Comparison of ENCODE assay signal across 20 mouse cellular contexts in genomic region chr5:141823823-141824330, GRCm38 (mm10).
"Had no signal": no experiment of that assay in that cellular context is flagged by ENCODE, and none has a peak within 500 bp of the region (broad histone marks: within the 10 kb centered on the region; RNA-seq: fewer than 3 reads in every experiment).

No protein-coding gene starts in this region.

- H3K27ac ChIP-seq: kidney, postnatal 0 days; layer of hippocampus, adult 2 months; limb, embryonic 13.5 days; liver, embryonic 13.5 days; lung, embryonic 15.5 days; midbrain, embryonic 13.5 days; stomach, postnatal 0 days had no signal

- H3K36me3 ChIP-seq: limb, embryonic 13.5 days; liver, embryonic 13.5 days; lung, embryonic 15.5 days; midbrain, embryonic 13.5 days had no signal

- H3K4me1 ChIP-seq: liver, embryonic 13.5 days; lung, embryonic 15.5 days; megakaryocyte, embryonic 14.5 days had no signal

- H3K4me2 ChIP-seq: limb, embryonic 13.5 days; liver, embryonic 13.5 days; lung, embryonic 15.5 days; midbrain, embryonic 13.5 days had no signal

- H3K27me3 ChIP-seq: limb, embryonic 13.5 days; liver, embryonic 13.5 days; lung, embryonic 15.5 days; megakaryocyte, embryonic 14.5 days; midbrain, embryonic 13.5 days had no signal

- H3K4me3 ChIP-seq: layer of hippocampus, adult 2 months; limb, embryonic 13.5 days; liver, embryonic 13.5 days; lung, embryonic 15.5 days; megakaryocyte, embryonic 14.5 days; midbrain, embryonic 13.5 days had no signal

- DNase-seq: kidney, adult 2 months; kidney, postnatal 25 days; layer of hippocampus, postnatal 36 days; left cerebral cortex, postnatal 4 days; liver, embryonic 13.5 days; lung, postnatal 10 days; lung, postnatal 36 days; retina, postnatal 1 day; thymus, adult 2 months; thymus, postnatal 14 days; thymus, postnatal 4 days had no signal

- H3K9ac ChIP-seq: limb, embryonic 13.5 days; liver, embryonic 13.5 days; lung, embryonic 15.5 days; midbrain, embryonic 13.5 days had no signal

- ATAC-seq: intestine, postnatal 0 days; midbrain, embryonic 13.5 days; midbrain, embryonic 16.5 days had no signal

- H3K9me3 ChIP-seq: limb, embryonic 13.5 days; liver, embryonic 13.5 days; lung, embryonic 15.5 days; midbrain, embryonic 13.5 days had no signal
